Mouse (Mus musculus): ENCODE results near the gene Xpo1. TPM values are rescaled to one million over a fixed set of nuclear protein-coding genes. Genes with fewer than 3 reads are reported as not detected.

The Xpo1 gene
- polyA plus RNA-seq (2015; fragmentation: Nextera tagmentation; extraction: Ambion mirVana) = 46.0 and 58.0 TPM in 2 replicates

- H3K9ac ChIP-seq = peak within 1 kb of the TSS; percentile 98
- H3K4me3 ChIP-seq = peak within 1 kb of the TSS; percentile 93
- peaks cover 24% of the 10 kb centered on the region for H3K4me1 ChIP-seq (replicated peaks)
- under 1% methylated on average over 58 of the region's 60 CpGs for WGBS
- peak; percentile 96 for ATAC-seq (replicated peaks; ENCODE audit: insufficient number of reproducible peaks, insufficient read depth, low FRiP score, low read depth)
- H3K4me2 ChIP-seq = peak within 1 kb of the TSS; percentile 74
- H3K27me3 ChIP-seq = no peaks in the 10 kb centered on the region
- no peaks in the 10 kb centered on the region for H3K36me3 ChIP-seq
- H3K9me3 ChIP-seq (replicated peaks) = no peaks in the 10 kb centered on the region
- H3K27ac ChIP-seq = peak within 1 kb of the TSS; percentile 100
Observed at GRCm38 (mm10) chr11:23255427-23256193, at the start of gene Xpo1. TSS of gene Xpo1 (plus strand) at chr11:23256041.

DNA sequence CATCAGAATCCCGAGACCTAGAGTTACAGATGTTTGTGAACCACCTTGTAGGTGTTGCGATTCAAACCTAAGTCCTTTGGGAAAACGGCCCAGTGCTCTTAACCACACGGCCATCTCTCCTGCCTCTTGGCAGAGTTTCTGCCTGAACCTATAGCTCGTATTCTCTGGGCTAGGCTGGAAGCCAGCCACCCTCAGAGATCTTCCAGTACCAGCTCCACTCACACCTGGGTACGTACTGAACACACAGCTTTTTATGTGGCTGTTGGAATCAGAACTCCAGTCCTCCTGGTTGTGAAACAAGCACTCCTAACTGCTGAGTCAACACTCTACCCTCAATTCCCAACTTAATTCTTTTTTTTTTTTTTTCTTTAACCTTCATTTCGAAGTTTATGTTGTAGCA is 46.1 kb upstream of the Xpo1 start:
- Histone ChIP-seq H3K27ac (no peak overlapping the region), H3K9me3 (replicated peaks) (no peaks in the 10 kb centered on the region), H3K9ac (no peak overlapping the region), H3K4me1 (replicated peaks) (peaks cover 5% of the 10 kb centered on the region), H3K4me3 (no peak overlapping the region), H3K36me3 (no peaks in the 10 kb centered on the region), H3K4me2 (no peak overlapping the region), H3K27me3 (no peaks in the 10 kb centered on the region)
- ATAC-seq (replicated peaks; ENCODE audit: insufficient number of reproducible peaks, insufficient read depth, low FRiP score, low read depth) = no peak
- 81% methylated on average over 7 of the region's 7 CpGs for WGBS

GRCm38 (mm10) chr11:23210590-23211510 is 45.0 kb upstream of the Xpo1 start:
- peaks cover 5% of the 10 kb centered on the region for H3K4me1 ChIP-seq (replicated peaks)
- peak; percentile 72; the same call in 1 of the 2 replicates for ATAC-seq (replicated peaks; ENCODE audit: insufficient number of reproducible peaks, insufficient read depth, low FRiP score, low read depth)

DNA sequence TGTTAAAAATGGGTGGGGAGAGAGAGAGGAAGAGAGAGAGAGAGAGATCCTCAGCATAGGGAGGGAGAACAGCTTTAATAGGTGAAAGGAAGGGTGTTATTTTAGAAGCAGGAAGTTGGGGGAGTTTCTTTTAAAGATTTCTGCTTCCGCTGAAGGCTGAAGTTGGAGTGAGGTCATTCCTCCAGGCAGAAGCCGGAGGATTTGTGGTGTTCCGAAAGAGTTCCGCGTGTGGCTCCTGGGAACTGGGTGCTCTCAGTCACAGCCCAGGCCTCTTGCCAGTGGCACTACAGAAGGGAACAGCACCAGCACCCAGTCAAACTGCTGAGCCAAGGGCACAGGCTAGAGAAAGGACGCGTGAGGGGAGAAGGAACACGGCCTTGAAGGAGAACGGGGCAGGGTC is 38.4 kb upstream of the Xpo1 start:
- no peak for ATAC-seq (replicated peaks; ENCODE audit: insufficient number of reproducible peaks, insufficient read depth, low FRiP score, low read depth)
- 78% methylated on average over 9 of the region's 9 CpGs for WGBS
- Histone ChIP-seq H3K9me3 (replicated peaks) (no peaks in the 10 kb centered on the region), H3K4me3 (no peak overlapping the region), H3K4me2 (no peak overlapping the region), H3K27ac (no peak overlapping the region), H3K27me3 (no peaks in the 10 kb centered on the region), H3K36me3 (no peaks in the 10 kb centered on the region), H3K4me1 (replicated peaks) (no peaks in the 10 kb centered on the region), H3K9ac (no peak overlapping the region)

More at GRCm38 (mm10) chr11:23210590-23211510, 45.0 kb upstream of the Xpo1 start:
- Histone ChIP-seq H3K27me3 (no peaks in the 10 kb centered on the region), H3K4me2 (peak overlapping the region; percentile 68), H3K36me3 (no peaks in the 10 kb centered on the region), H3K27ac (peak overlapping the region; percentile 77), H3K9ac (peak overlapping the region; percentile 27), H3K9me3 (replicated peaks) (no peaks in the 10 kb centered on the region), H3K4me3 (peak overlapping the region; percentile 47)
- 17% methylated on average over 16 of the region's 16 CpGs for WGBS

GRCm38 (mm10) chr11:23236015-23236414 is 19.8 kb upstream of the Xpo1 start:
- Histone ChIP-seq H3K27ac (no peak overlapping the region), H3K9ac (no peak overlapping the region), H3K4me2 (no peak overlapping the region), H3K4me3 (no peak overlapping the region), H3K27me3 (no peaks in the 10 kb centered on the region), H3K36me3 (no peaks in the 10 kb centered on the region), H3K9me3 (replicated peaks) (no peaks in the 10 kb centered on the region), H3K4me1 (replicated peaks) (no peaks in the 10 kb centered on the region)
- no peak for ATAC-seq (replicated peaks; ENCODE audit: insufficient number of reproducible peaks, insufficient read depth, low FRiP score, low read depth)
- WGBS = 72% methylated on average over 4 of the region's 4 CpGs

DNA sequence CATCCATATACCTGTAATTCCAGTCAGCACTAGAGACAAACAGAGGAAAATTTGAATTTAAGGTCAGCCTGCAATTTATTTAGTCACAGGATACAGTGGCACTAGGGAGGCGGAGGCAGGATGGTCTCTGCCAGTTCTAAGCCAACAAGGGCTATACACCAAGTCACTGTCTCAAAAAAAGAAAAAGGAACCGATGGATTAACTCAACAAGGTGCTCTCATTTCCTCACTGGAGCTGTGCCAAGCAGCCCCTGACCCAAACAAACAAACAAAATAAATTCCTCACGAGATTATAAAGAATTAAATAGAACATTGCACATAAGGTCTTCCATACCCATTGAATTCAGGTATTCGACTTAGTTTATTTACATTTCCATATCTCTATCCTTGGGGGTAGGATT is 1.9 kb upstream of the Xpo1 start:
- no peaks in the 10 kb centered on the region for H3K27me3 ChIP-seq
- no peak overlapping the region for H3K9ac ChIP-seq
- 89% methylated on average over 4 of the region's 4 CpGs for WGBS
- no peak overlapping the region for H3K27ac ChIP-seq
- no peak overlapping the region for H3K4me3 ChIP-seq
- no peaks in the 10 kb centered on the region for H3K36me3 ChIP-seq
- peaks cover 11% of the 10 kb centered on the region for H3K4me1 ChIP-seq (replicated peaks)
- H3K9me3 ChIP-seq (replicated peaks) = no peaks in the 10 kb centered on the region
- H3K4me2 ChIP-seq = no peak overlapping the region
- ATAC-seq (replicated peaks; ENCODE audit: insufficient number of reproducible peaks, insufficient read depth, low FRiP score, low read depth) = no peak

- Histone ChIP-seq H3K4me2 (peak overlapping the region; percentile 74), H3K27me3 (no peaks in the 10 kb centered on the region), H3K4me1 (replicated peaks) (peaks cover 17% of the 10 kb centered on the region), H3K27ac (peak overlapping the region; percentile 94), H3K9ac (peak overlapping the region; percentile 77; the same call in 1 of the 2 replicates), H3K36me3 (no peaks in the 10 kb centered on the region), H3K4me3 (peak overlapping the region; percentile 93), H3K9me3 (replicated peaks) (no peaks in the 10 kb centered on the region)
- no peak for ATAC-seq (replicated peaks; ENCODE audit: insufficient number of reproducible peaks, insufficient read depth, low FRiP score, low read depth)
- 79% methylated on average over 4 of the region's 4 CpGs for WGBS
Observed at GRCm38 (mm10) chr11:23254548-23254947, 1.3 kb upstream of the Xpo1 start.

DNA sequence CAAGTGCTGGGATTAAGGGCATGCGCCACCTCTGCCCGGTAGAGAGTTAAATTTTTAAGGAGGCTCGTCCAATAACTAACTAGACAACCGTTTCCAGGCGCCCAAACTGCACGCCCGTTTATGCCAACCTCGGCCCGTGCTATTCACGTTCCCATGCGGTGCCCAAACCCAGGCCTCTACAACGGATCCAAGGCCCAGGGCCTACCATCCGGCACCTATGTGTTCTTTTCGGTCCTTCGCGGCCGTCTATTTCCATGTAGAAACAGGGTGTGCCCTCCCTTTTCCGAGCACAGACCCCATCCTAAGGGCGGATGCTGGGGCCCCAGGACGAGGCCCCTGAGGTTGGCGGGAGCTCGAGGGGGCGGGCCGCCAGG is 801 bp upstream of the Xpo1 start:
- Histone ChIP-seq H3K4me1 (replicated peaks) (peaks cover 18% of the 10 kb centered on the region), H3K27ac (peak overlapping the region; percentile 94), H3K27me3 (no peaks in the 10 kb centered on the region), H3K9me3 (replicated peaks) (no peaks in the 10 kb centered on the region), H3K36me3 (no peaks in the 10 kb centered on the region), H3K4me2 (peak overlapping the region; percentile 74), H3K4me3 (peak overlapping the region; percentile 93), H3K9ac (peak overlapping the region; percentile 77)
- 2% methylated on average over 21 of the region's 24 CpGs for WGBS
- no peak for ATAC-seq (replicated peaks; ENCODE audit: insufficient number of reproducible peaks, insufficient read depth, low FRiP score, low read depth)

DNA sequence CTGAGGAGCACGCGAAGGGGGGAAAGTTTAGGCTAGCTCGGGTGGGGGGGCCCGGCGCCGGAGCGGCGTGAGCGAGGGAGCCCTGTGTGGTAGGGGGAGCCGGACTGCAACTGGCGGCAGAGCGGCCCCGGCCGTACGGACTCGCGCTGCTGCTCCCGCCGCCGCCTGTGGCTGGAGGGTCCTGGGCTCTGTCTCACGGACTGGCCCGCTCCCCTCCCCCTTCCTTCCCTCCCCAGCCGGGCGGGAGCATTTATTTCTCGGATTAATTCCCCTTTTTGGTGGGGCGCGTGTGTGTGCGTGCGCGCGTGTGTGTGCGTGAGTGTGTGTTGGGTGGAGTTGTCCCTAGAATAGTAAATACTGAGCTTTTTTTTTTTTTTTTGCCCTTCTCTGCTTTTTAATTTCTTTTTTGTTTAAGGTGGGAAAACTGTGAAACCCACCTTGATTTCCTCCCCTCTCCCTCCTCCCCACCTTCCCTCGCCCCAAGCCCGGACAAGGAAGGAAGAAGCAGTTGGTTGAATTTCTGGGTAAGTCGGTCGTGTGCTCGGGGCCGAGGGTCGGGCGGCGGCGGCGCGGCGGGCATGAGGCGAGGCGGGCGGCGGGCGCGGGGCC is 457 bp downstream of the Xpo1 start:
- Histone ChIP-seq H3K27me3 (no peaks in the 10 kb centered on the region), H3K27ac (peak overlapping the region; percentile 100), H3K9ac (peak overlapping the region; percentile 98), H3K4me1 (replicated peaks) (peaks cover 29% of the 10 kb centered on the region), H3K9me3 (replicated peaks) (no peaks in the 10 kb centered on the region), H3K36me3 (0 out of 2 replicates have a peak, but pooled peaks cover under 1% of the 10 kb centered on the region), H3K4me3 (peak overlapping the region; percentile 93), H3K4me2 (peak overlapping the region; percentile 69)
- ATAC-seq (replicated peaks; ENCODE audit: insufficient number of reproducible peaks, insufficient read depth, low FRiP score, low read depth) = peak; percentile 23
- WGBS = under 1% methylated on average over 47 of the region's 51 CpGs

DNA sequence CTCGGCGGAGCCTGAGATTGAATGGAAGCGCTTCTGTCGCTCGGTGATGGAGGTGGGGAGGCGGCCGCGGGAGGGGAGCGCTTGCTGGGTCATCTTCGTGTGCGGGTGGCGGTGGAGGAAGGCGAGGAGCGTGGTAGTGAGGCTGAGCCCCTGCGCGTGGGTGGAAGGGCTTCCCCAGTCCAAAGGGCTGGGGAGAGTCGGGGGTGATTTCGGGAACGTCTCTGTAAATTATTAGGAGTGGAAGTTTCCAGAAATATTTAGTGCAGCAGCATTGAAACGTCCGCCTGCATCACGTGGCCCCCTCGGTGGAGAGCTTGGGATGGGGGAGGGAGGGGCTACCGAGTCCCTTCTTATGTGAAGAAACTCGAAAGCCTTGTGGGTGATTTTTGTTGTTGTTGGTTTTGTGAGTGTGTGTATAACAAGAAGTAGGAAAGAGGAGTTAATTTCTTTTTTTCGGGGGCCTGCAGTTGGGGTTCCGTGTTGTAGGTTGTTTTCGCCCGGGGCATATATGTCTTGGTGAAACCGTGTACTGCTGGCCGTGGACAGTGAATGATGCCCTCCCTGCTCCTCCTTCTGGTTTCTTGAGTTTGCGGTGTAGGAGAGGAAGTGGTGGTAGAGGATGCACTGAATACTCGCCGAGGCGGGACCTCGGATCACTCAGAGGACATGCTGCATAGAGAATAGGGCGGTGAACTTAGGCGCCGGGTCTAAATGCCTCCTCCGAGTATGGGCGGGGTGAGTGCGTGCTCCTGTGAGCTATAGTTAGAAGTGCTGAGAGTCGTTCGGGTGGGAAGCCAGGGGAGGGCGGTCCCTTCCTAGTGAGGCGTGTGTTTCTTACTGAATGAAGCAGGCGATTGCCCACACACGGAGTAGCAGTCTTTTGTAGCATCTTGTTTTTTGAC is 1.2 kb downstream of the Xpo1 start:
- WGBS = under 1% methylated on average over 48 of the region's 48 CpGs
- H3K4me2 ChIP-seq = peak overlapping the region; percentile 69
- H3K9ac ChIP-seq = peak overlapping the region; percentile 98
- H3K4me3 ChIP-seq = peak overlapping the region; percentile 93
- H3K9me3 ChIP-seq (replicated peaks) = no peaks in the 10 kb centered on the region
- H3K27ac ChIP-seq = peak overlapping the region; percentile 100
- H3K36me3 ChIP-seq = peaks cover 7% of the 10 kb centered on the region; the same call in 1 of the 2 replicates
- ATAC-seq (replicated peaks; ENCODE audit: insufficient number of reproducible peaks, insufficient read depth, low FRiP score, low read depth) = peak; percentile 13; the same call in 1 of the 2 replicates
- peaks cover 32% of the 10 kb centered on the region for H3K4me1 ChIP-seq (replicated peaks)
- H3K27me3 ChIP-seq = no peaks in the 10 kb centered on the region

Data from heart, embryonic 15.5 days (tissue).